Mouse (Mus musculus) neutrophil, adult 5-6 weeks (primary cell): ENCODE results near the gene Exoc1. TPM values are rescaled to one million over a fixed set of nuclear protein-coding genes. Genes with fewer than 3 reads are reported as not detected.

Experiments used
- ATAC-seq: fragments of 151-379, 151-347 bp; 2 replicates; pipeline ENCODE4 v1.8.0; 2017; ENCODE audit warnings: mild to moderate bottlenecking, moderate TSS enrichment; ENCODE audit not compliant: insufficient number of reproducible peaks, poor library complexity, low FRiP score, severe bottlenecking; ENCODE audit errors: extremely low read depth
- total RNA-seq: library from RNA; stranded (forward); fragments of 200-1000 nt; gene quantifications from 2 replicates; pipeline ENCODE4 v1.2.3, GENCODE M21; 2017

The Exoc1 gene
- total RNA-seq, 1 experiment from 2014 or later: 80.0 TPM

- no peak for ATAC-seq
Observed at GRCm38 (mm10) chr5:76590009-76590408, 60.9 kb downstream of the Exoc1 start.

GRCm38 (mm10) chr5:76591885-76592284, 62.8 kb downstream of the Exoc1 start:
- ATAC-seq: no peak

GRCm38 (mm10) chr5:76609702-76610370, 80.7 kb downstream of the Exoc1 start:
- ATAC-seq: no peak

- no peak for ATAC-seq
Observed at GRCm38 (mm10) chr5:76612867-76613499, 83.9 kb downstream of the Exoc1 start.

- no peak for ATAC-seq
Observed at GRCm38 (mm10) chr5:76615276-76615675, 86.2 kb downstream of the Exoc1 start.

GRCm38 (mm10) chr5:76616196-76616747, 87.2 kb downstream of the Exoc1 start:
- no peak for ATAC-seq

- no peak for ATAC-seq
Observed at GRCm38 (mm10) chr5:76618750-76619149, 89.6 kb downstream of the Exoc1 start.

Other genes starting within 250 kb of the Exoc1 start
- 24.9 and 25.0 TPM in 2 replicates for gene Clock, start 224.5 kb upstream of the Exoc1 start, total RNA-seq
- gene Pdcl2, start 198.2 kb upstream of the Exoc1 start, total RNA-seq: 0.70 TPM in 1 of 2 replicates, not detected in the other
- gene Nmu, start 165.5 kb upstream of the Exoc1 start, total RNA-seq: not detected in 2 replicates
- gene Gm7271, start 45.3 kb upstream of the Exoc1 start, total RNA-seq: not detected in 2 replicates
- 29.7 and 34.7 TPM in 2 replicates for gene Cep135, start 59.4 kb downstream of the Exoc1 start, total RNA-seq
- 0.37 and 1.0 TPM in 2 replicates for gene C530008M17Rik, start 127.2 kb downstream of the Exoc1 start, total RNA-seq